Mouse (Mus musculus): ENCODE measurements around the gene B830017H08Rik. TPM values are rescaled to one million over a fixed set of nuclear protein-coding genes. Genes with fewer than 3 reads are reported as not detected.
A peak's percentile ranks its signal among the peaks of the same experiment; 100 is the strongest.

B830017H08Rik gene
- polyA plus RNA-seq, 1 experiment from 2014 or later = 4.5 TPM

GRCm38 (mm10) chr16:17815411-17816402, 17.2 kb upstream of the B830017H08Rik start:
- peak overlapping the region; percentile 57 for H3K9ac ChIP-seq
- H3K9me3 ChIP-seq = no peaks in the 10 kb centered on the region
- under 1% methylated on average over 63 of the region's 63 CpGs for WGBS
- no peaks in the 10 kb centered on the region for H3K36me3 ChIP-seq
- H3K4me3 ChIP-seq = peak overlapping the region; percentile 52
- peaks cover 18% of the 10 kb centered on the region for H3K4me1 ChIP-seq (replicated peaks)
- peaks cover 37% of the 10 kb centered on the region for H3K27me3 ChIP-seq
- H3K4me2 ChIP-seq = peak overlapping the region; percentile 93
- ATAC-seq (ENCODE audit: low FRiP score, low read depth) = peak; percentile 92
- H3K27ac ChIP-seq (replicated peaks) = peak overlapping the region; percentile 76

- H3K4me3 ChIP-seq = no peak overlapping the region
- H3K9ac ChIP-seq = no peak overlapping the region
Observed at GRCm38 (mm10) chr16:17816528-17816927, 16.4 kb upstream of the B830017H08Rik start.

DNA sequence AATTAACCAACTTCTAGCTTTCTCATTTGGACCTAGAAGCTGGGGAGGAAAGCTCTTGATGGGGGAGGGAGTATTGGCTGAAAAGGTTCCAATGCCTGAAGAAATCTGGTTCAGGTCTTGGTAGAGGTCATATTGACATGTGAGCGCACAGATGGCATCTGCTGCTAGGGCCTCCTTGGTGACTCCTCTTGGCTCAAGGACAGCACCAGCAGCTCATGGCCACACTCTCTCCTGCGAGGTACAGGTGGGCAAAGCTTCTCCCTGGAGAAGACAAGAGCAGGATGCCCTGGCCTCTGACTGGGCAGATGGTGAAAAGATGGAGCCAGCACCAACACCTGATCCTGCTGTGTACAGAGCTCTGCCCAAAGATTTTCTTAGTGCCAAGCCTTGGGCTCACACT, 6.4 kb upstream of the B830017H08Rik start:
- H3K9me3 ChIP-seq = no peaks in the 10 kb centered on the region
- H3K27ac ChIP-seq (replicated peaks) = no peak overlapping the region
- no peaks in the 10 kb centered on the region for H3K36me3 ChIP-seq
- no peak overlapping the region for H3K4me2 ChIP-seq
- H3K4me1 ChIP-seq (replicated peaks) = peaks cover 2% of the 10 kb centered on the region; the same call in 1 of the 2 replicates
- H3K4me3 ChIP-seq = no peak overlapping the region
- no peak for ATAC-seq (ENCODE audit: low FRiP score, low read depth)
- H3K27me3 ChIP-seq = peaks cover 6% of the 10 kb centered on the region; the same call in 1 of the 2 replicates
- 76% methylated on average over 2 of the region's 2 CpGs for WGBS
- no peak overlapping the region for H3K9ac ChIP-seq

More at GRCm38 (mm10) chr16:17816528-17816927, 16.4 kb upstream of the B830017H08Rik start:
- Histone ChIP-seq H3K27me3 (peaks cover 39% of the 10 kb centered on the region), H3K9me3 (no peaks in the 10 kb centered on the region), H3K4me2 (peak overlapping the region; percentile 93; the same call in 1 of the 2 replicates), H3K4me1 (replicated peaks) (peaks cover 18% of the 10 kb centered on the region), H3K36me3 (no peaks in the 10 kb centered on the region), H3K27ac (replicated peaks) (0 out of 2 replicates have a peak overlapping the region, but pooled peaks have one; percentile 76)
- WGBS = 77% methylated on average over 8 of the region's 8 CpGs
- ATAC-seq (ENCODE audit: low FRiP score, low read depth) = no peak

GRCm38 (mm10) chr16:17828229-17828628, 4.7 kb upstream of the B830017H08Rik start:
- Histone ChIP-seq H3K4me2 (no peak overlapping the region), H3K27ac (replicated peaks) (no peak overlapping the region), H3K27me3 (peaks cover 15% of the 10 kb centered on the region; the same call in 1 of the 2 replicates), H3K4me3 (no peak overlapping the region), H3K4me1 (replicated peaks) (peaks cover 16% of the 10 kb centered on the region), H3K9ac (no peak overlapping the region), H3K36me3 (no peaks in the 10 kb centered on the region), H3K9me3 (no peaks in the 10 kb centered on the region)
- ATAC-seq (ENCODE audit: low FRiP score, low read depth) = no peak
- WGBS = 83% methylated on average over 2 of the region's 2 CpGs

GRCm38 (mm10) chr16:17828867-17829266, 4.1 kb upstream of the B830017H08Rik start:
- WGBS = 72% methylated on average over 3 of the region's 3 CpGs
- no peak overlapping the region for H3K9ac ChIP-seq
- H3K27ac ChIP-seq (replicated peaks) = no peak overlapping the region
- no peak for ATAC-seq (ENCODE audit: low FRiP score, low read depth)
- H3K36me3 ChIP-seq = no peaks in the 10 kb centered on the region
- peaks cover 18% of the 10 kb centered on the region for H3K4me1 ChIP-seq (replicated peaks)
- H3K4me3 ChIP-seq = no peak overlapping the region
- H3K4me2 ChIP-seq = no peak overlapping the region
- H3K27me3 ChIP-seq = peaks cover 15% of the 10 kb centered on the region; the same call in 1 of the 2 replicates
- no peaks in the 10 kb centered on the region for H3K9me3 ChIP-seq

- Histone ChIP-seq H3K4me2 (no peak overlapping the region), H3K9ac (no peak overlapping the region), H3K9me3 (no peaks in the 10 kb centered on the region), H3K4me3 (no peak overlapping the region), H3K4me1 (replicated peaks) (peaks cover 32% of the 10 kb centered on the region), H3K27me3 (peaks cover 12% of the 10 kb centered on the region; the same call in 1 of the 2 replicates), H3K36me3 (no peaks in the 10 kb centered on the region), H3K27ac (replicated peaks) (no peak overlapping the region)
- ATAC-seq (ENCODE audit: low FRiP score, low read depth) = no peak
- WGBS = 60% methylated on average over 10 of the region's 10 CpGs
Observed at GRCm38 (mm10) chr16:17830385-17831178, 2.3 kb upstream of the B830017H08Rik start.

GRCm38 (mm10) chr16:17831781-17832180, 1.1 kb upstream of the B830017H08Rik start:
- no peaks in the 10 kb centered on the region for H3K36me3 ChIP-seq
- H3K27me3 ChIP-seq = peaks cover 12% of the 10 kb centered on the region; the same call in 1 of the 2 replicates
- H3K4me2 ChIP-seq = no peak overlapping the region
- no peaks in the 10 kb centered on the region for H3K9me3 ChIP-seq
- H3K4me1 ChIP-seq (replicated peaks) = peaks cover 33% of the 10 kb centered on the region
- no peak overlapping the region for H3K4me3 ChIP-seq
- H3K27ac ChIP-seq (replicated peaks) = no peak overlapping the region
- 13% methylated on average over 11 of the region's 11 CpGs for WGBS
- no peak overlapping the region for H3K9ac ChIP-seq
- ATAC-seq (ENCODE audit: low FRiP score, low read depth) = no peak

DNA sequence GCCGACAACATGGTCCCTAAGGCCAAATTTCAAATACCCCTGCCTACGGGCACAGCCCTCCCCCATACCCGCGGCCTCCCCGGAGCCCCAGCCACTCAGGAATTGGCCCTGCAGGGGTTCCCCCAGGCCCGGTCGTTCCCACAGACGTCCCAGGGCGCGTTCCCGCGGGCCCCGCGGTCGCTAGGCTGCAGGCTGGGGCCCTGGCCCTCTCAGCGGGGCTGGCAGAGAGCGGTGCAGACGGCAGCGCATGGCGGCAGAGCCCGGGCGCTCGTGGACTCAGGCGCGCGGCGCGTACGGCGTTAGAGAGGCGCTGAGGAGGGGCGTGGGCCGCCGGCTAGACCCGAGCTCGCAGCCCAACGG, 380 bp downstream of the B830017H08Rik start:
- Histone ChIP-seq H3K36me3 (no peaks in the 10 kb centered on the region), H3K4me3 (peak overlapping the region; percentile 62), H3K9me3 (no peaks in the 10 kb centered on the region), H3K9ac (peak overlapping the region; percentile 91), H3K4me2 (peak overlapping the region; percentile 96), H3K27me3 (peaks cover 15% of the 10 kb centered on the region; the same call in 1 of the 2 replicates), H3K4me1 (replicated peaks) (peaks cover 33% of the 10 kb centered on the region), H3K27ac (replicated peaks) (peak overlapping the region; percentile 96)
- under 1% methylated on average over 37 of the region's 37 CpGs for WGBS
- peak; percentile 78 for ATAC-seq (ENCODE audit: low FRiP score, low read depth)

- ATAC-seq (ENCODE audit: low FRiP score, low read depth) = peak; percentile 78
- H3K27me3 ChIP-seq = peaks cover 15% of the 10 kb centered on the region; the same call in 1 of the 2 replicates
- under 1% methylated on average over 76 of the region's 103 CpGs for WGBS
Observed at GRCm38 (mm10) chr16:17833681-17834399, 919 bp downstream of the B830017H08Rik start.

DNA sequence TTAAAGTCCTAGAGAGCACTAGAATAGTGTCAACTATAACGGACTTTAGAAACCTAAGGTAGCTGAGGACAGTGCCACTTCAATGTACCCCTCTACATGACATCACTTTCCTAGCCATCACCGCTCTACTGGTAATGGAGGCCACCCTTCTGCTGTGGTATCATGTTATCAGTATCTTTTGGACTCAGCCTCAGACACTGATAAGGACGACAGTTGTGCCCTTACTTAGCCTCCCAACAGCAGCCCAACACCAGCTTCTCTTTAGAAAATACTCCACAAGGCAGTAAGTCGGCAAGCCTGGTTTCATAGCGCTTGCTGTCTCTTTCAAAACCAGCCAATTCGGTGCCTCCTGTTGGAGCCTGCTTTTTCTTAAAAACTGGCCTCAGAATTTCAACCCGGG, 1.6 kb downstream of the B830017H08Rik start:
- H3K9me3 ChIP-seq = no peaks in the 10 kb centered on the region
- no peak for ATAC-seq (ENCODE audit: low FRiP score, low read depth)
- H3K27me3 ChIP-seq = peaks cover 15% of the 10 kb centered on the region; the same call in 1 of the 2 replicates
- peak overlapping the region; percentile 62 for H3K4me3 ChIP-seq
- peaks cover 33% of the 10 kb centered on the region for H3K4me1 ChIP-seq (replicated peaks)
- peak overlapping the region; percentile 96 for H3K27ac ChIP-seq (replicated peaks)
- H3K4me2 ChIP-seq = peak overlapping the region; percentile 96
- no peaks in the 10 kb centered on the region for H3K36me3 ChIP-seq
- H3K9ac ChIP-seq = peak overlapping the region; percentile 91
- 50% methylated on average over 7 of the region's 7 CpGs for WGBS

More at GRCm38 (mm10) chr16:17833681-17834399, 919 bp downstream of the B830017H08Rik start:
- Histone ChIP-seq H3K9me3 (no peaks in the 10 kb centered on the region), H3K27ac (replicated peaks) (peak overlapping the region; percentile 96), H3K36me3 (no peaks in the 10 kb centered on the region), H3K4me1 (replicated peaks) (peaks cover 33% of the 10 kb centered on the region), H3K4me3 (peak overlapping the region; percentile 62), H3K9ac (peak overlapping the region; percentile 91), H3K4me2 (peak overlapping the region; percentile 96)

DNA sequence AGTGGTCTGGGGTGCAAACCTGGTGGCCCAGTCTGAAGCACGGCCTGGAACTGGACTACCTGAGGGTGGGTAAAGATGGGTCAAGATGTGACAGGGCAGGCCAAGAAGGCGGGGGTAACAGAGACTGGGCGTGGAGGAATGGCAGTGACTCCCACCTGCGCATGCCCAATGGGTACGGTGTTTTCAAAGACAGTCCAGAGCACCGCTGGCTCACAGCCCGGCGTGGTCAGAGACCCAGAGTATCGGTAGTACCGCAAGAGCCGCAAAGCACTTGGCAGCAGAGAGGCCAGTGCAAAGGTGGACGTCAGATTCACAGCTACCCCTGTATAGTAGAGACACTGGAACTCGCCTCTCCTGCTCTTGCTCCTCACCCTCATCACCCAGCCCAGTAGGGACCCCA, 2.6 kb downstream of the B830017H08Rik start:
- H3K27me3 ChIP-seq = peaks cover 15% of the 10 kb centered on the region; the same call in 1 of the 2 replicates
- WGBS = 42% methylated on average over 13 of the region's 13 CpGs
- H3K9me3 ChIP-seq = no peaks in the 10 kb centered on the region
- H3K4me3 ChIP-seq = no peak overlapping the region
- no peak; the same call in 1 of the 2 replicates for ATAC-seq (ENCODE audit: low FRiP score, low read depth)
- no peak overlapping the region for H3K27ac ChIP-seq (replicated peaks)
- no peaks in the 10 kb centered on the region for H3K36me3 ChIP-seq
- no peak overlapping the region for H3K9ac ChIP-seq
- H3K4me2 ChIP-seq = peak overlapping the region; percentile 5; the same call in 1 of the 2 replicates
- H3K4me1 ChIP-seq (replicated peaks) = peaks cover 33% of the 10 kb centered on the region
